Mouse (Mus musculus) kidney, adult 18-20 months (tissue): Measurements from ENCODE around the gene Icam4.
"Not testable (repeated sequence)": the region's sequence is repeated elsewhere in the genome, so short reads cannot be mapped to it uniquely, and the experiment has no call there.

ENCODE experiments used
- DNase-seq: peaks from one replicate; pipeline ENCODE4 v3.0.0; 2021

Gene Icam4

GRCm38 (mm10) chr9:21036161-21036560, 7.0 kb downstream of the Icam4 start:
- no peak for DNase-seq

GRCm38 (mm10) chr9:21036666-21037065, 7.5 kb downstream of the Icam4 start:
- no peak for DNase-seq

GRCm38 (mm10) chr9:21037481-21037891, 8.3 kb downstream of the Icam4 start:
- DNase-seq, result peak; percentile 14

GRCm38 (mm10) chr9:21039779-21040178, 10.6 kb downstream of the Icam4 start:
- DNase-seq, result no peak

- no peak for DNase-seq
These were observed 12.1 kb downstream of the Icam4 start for GRCm38 (mm10) chr9:21041308-21041707.

GRCm38 (mm10) chr9:21043563-21043962, 14.4 kb downstream of the Icam4 start:
- no peak for DNase-seq

GRCm38 (mm10) chr9:21044785-21045184, 15.6 kb downstream of the Icam4 start:
- DNase-seq, result not testable (repeated sequence)

GRCm38 (mm10) chr9:21045235-21045634, 16.1 kb downstream of the Icam4 start:
- no peak for DNase-seq

- DNase-seq, result no peak
These were observed 22.4 kb downstream of the Icam4 start for GRCm38 (mm10) chr9:21051578-21051977.

GRCm38 (mm10) chr9:21062928-21063327, 33.8 kb downstream of the Icam4 start:
- DNase-seq, result no peak

- no peak for DNase-seq
These were observed 38.0 kb downstream of the Icam4 start, which contains the start of gene Zglp1 for GRCm38 (mm10) chr9:21067006-21067684. Gene Zglp1 (minus strand): TSS chr9:21067093.

- no peak for DNase-seq
These were observed 43.5 kb downstream of the Icam4 start for GRCm38 (mm10) chr9:21072641-21073040.

- DNase-seq, result peak; percentile 91
These were observed 44.1 kb downstream of the Icam4 start, which contains the start of the genes Gm49373 and Fdx1l for GRCm38 (mm10) chr9:21073044-21073840. Gene Gm49373 (minus strand): TSS chr9:21073096. Gene Fdx1l (minus strand): TSS chr9:21073614.

GRCm38 (mm10) chr9:21074173-21074572, 45.0 kb downstream of the Icam4 start:
- no peak for DNase-seq

- no peak for DNase-seq
These were observed 46.5 kb downstream of the Icam4 start for GRCm38 (mm10) chr9:21075625-21076024.
